Mouse (Mus musculus): ENCODE measurements around the gene Gm5916.

- TF ChIP-seq CTCF (conservative IDR thresholded peaks at IDR 0.05; ENCODE audit: low read length): no peak
- TF ChIP-seq POU5F1 (IDR thresholded peaks at IDR 0.05; ENCODE audit: borderline replicate concordance, low read length): no peak
- no peak for TF ChIP-seq NANOG (IDR thresholded peaks at IDR 0.05; ENCODE audit: borderline replicate concordance, low read length)
These were observed at the start of gene Gm5916 for GRCm38 (mm10) chr9:36128679-36129078.
